Mouse (Mus musculus) forebrain, embryonic 10.5 days (tissue): ENCODE data around the gene Eprs. TPM values are rescaled to one million over a fixed set of nuclear protein-coding genes. Genes with fewer than 3 reads are reported as not detected.

Experiments
- DNase-seq: peaks from one replicate; pipeline ENCODE4 v3.0.0-alpha.2; 2017; ENCODE audit warnings: low spot score; ENCODE audit errors: extremely low spot score
- H3K27ac ChIP-seq: fragments of 300-500 bp; sonication (generic); 2 replicates; pipeline ENCODE4 v1.5.1; 2016; ENCODE audit warnings: mild to moderate bottlenecking
- H3K27me3 ChIP-seq: fragments of 300-500 bp; sonication (generic); 2 replicates; pipeline ENCODE4 v1.6.1; 2016; ENCODE audit warnings: mild to moderate bottlenecking; ENCODE audit not compliant: poor library complexity, severe bottlenecking
- H3K36me3 ChIP-seq: fragments of 300-500 bp; sonication (generic); replicated peaks from 2 replicates; pipeline ENCODE4 v1.6.1; 2016; ENCODE audit warnings: mild to moderate bottlenecking, moderate library complexity
- H3K4me1 ChIP-seq: fragments of 300-500 bp; sonication (generic); 2 replicates; pipeline ENCODE4 v1.6.1; 2016
- H3K4me3 ChIP-seq: fragments of 300-500 bp; sonication (generic); 2 replicates; pipeline ENCODE4 v1.5.1; 2016; ENCODE audit warnings: mild to moderate bottlenecking, moderate library complexity
- H3K9me3 ChIP-seq: fragments of 300-500 bp; sonication (generic); 2 replicates; pipeline ENCODE4 v1.6.1; 2016; ENCODE audit warnings: mild to moderate bottlenecking, moderate library complexity
- WGBS: fragments of 180-500 bp; shearing (Covaris S2); methylation state at CpG from one replicate; pipeline ENCODE4 v1.1.7; 2016; 5-methylcytosine and 5-hydroxymethylcytosine counted together
- polyA plus RNA-seq: library from polyadenylated mRNA; unstranded; fragments of >200 nt; fragmentation: Nextera tagmentation; extraction: Ambion mirVana; gene quantifications from 2 replicates; pipeline ENCODE4 v1.2.1, GENCODE M21; 2016

Gene Eprs
- polyA plus RNA-seq, 1 experiment from 2014 or later: 166 TPM

DNA sequence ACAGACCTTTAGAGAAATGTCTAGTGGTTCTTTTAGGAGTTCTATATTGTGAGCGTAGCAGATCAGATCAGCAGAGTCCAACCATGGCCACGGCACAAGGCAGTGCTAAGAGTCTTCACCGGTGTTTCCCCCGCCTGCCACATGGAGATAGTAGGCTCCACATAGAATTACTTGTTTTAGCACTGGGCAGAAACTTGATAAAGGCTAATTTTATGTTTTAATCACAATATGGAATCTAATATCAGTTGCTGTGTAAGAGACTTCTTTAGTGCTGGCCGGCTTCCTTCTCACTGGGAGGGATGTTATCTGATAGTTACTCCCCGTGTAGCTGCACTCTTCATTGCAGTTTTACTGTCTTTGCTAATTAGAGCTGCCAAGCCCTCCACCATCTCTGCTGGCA is 70.3 kb downstream of the Eprs start:
- no peak overlapping the region for H3K27ac ChIP-seq
- WGBS: 81% methylated on average over 6 of the region's 6 CpGs

DNA sequence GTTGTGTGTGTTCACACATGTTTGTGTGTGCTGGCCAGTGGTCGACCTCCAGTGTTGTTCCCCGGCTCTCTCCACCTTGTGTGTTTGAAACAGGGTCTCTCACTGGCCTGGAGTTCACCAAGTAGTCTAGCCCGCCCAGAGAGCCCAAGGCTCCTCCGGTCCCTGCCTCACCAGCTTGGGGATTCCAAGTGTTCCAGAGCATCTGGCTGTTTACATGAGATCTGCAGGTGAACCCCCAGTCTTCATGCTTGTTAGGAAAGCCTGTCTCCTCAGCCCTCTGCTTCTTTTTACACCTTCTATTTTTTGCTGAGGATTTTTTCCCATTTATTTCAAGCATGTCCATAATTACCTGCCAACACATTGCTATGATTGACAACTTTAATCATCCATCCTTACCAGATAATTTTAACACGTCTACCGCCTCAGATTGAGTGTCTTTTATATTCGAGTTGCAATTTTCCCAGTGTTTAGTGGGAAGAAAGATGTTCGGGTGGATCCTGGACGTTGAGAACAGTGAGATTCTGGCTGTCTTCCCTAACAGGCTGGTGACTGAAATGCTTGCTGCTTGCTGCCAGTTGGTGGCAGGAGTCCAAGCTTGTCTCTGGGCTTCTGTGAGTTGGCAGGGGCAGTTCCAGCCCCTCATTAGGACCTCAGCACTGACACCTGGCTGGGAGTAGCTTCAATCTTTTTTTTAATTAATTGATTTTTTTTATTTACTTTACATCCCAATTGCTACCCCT is 76.2 kb downstream of the Eprs start:
- WGBS: 75% methylated on average over 9 of the region's 9 CpGs
- DNase-seq: no peak
- peaks cover 11% of the 10 kb centered on the region for H3K4me1 ChIP-seq
- no peaks in the 10 kb centered on the region for H3K36me3 ChIP-seq
- no peaks in the 10 kb centered on the region for H3K27me3 ChIP-seq
- H3K9me3 ChIP-seq: no peaks in the 10 kb centered on the region
- H3K27ac ChIP-seq: no peak overlapping the region
- no peak overlapping the region for H3K4me3 ChIP-seq

More for the DNA sequence above, 70.3 kb downstream of the Eprs start:
- H3K36me3 ChIP-seq: peaks cover 23% of the 10 kb centered on the region
- no peaks in the 10 kb centered on the region for H3K27me3 ChIP-seq
- no peak for DNase-seq
- no peaks in the 10 kb centered on the region for H3K9me3 ChIP-seq
- H3K4me1 ChIP-seq: no peaks in the 10 kb centered on the region
- H3K4me3 ChIP-seq: no peak overlapping the region

DNA sequence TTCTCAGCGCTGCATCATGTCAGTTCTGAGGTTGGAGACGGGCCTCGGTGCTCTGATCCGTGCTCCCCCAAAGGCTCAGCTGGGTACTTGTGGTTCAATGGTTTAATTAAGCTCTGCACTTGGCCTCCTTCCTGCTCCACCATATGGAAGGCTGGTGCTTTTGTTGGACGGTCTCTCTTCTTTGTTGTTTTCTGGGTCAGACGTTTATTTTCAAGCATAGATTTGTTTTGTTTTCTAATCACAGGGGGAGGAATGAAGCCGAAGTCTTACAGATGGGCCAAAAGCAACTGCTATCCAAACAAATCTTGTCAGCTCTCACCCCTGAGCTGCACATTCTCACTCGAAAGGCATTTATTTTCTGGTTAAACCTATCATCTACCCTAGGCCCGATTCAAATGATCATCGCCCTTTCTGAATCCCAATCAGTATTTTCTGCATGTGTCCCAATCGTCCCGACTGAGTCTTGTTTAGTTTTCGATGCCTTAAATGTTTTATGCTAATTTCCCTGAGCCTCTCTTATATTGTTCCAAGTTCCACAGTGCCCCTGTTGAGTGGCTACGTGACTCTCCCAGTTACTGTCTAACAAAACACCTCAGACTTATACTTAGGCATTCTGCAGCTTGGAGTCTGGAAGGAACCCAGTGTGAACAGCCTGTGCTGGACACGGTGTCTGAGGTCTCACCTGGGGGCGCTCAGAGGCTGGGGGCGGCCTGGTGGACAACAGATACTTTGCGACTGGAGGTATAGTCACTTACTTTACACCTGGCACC is 79.0 kb downstream of the Eprs start:
- Histone ChIP-seq H3K4me3 (no peak overlapping the region), H3K9me3 (no peaks in the 10 kb centered on the region), H3K4me1 (peaks cover 11% of the 10 kb centered on the region), H3K36me3 (no peaks in the 10 kb centered on the region), H3K27me3 (no peaks in the 10 kb centered on the region), H3K27ac (peak overlapping the region; percentile 5; the same call in 1 of the 2 replicates)
- no peak for DNase-seq
- WGBS: 75% methylated on average over 18 of the region's 18 CpGs

DNA sequence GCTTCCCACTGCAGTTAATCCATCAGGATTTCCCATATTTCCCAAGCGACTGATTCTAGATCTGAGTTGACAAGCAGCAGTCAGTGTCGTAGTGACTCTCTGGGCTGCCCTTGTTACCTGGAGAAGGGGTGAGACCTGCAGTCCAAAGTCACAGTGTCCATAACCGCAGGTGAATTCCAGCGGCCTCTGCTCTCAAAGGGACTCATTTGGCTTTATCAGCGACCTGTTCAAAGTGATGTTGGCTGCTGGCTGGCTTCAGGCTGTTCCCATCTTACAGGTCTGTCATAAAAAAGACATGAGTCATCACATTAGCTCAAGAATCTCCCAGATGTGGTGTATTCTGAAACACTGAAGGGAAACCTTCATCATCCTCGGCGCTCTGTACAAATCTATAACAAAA is 86.1 kb downstream of the Eprs start:
- Histone ChIP-seq H3K36me3 (no peaks in the 10 kb centered on the region), H3K27me3 (peaks cover 14% of the 10 kb centered on the region), H3K4me3 (no peak overlapping the region), H3K4me1 (no peaks in the 10 kb centered on the region), H3K9me3 (no peaks in the 10 kb centered on the region), H3K27ac (no peak overlapping the region)
- 87% methylated on average over 7 of the region's 7 CpGs for WGBS
- no peak for DNase-seq

DNA sequence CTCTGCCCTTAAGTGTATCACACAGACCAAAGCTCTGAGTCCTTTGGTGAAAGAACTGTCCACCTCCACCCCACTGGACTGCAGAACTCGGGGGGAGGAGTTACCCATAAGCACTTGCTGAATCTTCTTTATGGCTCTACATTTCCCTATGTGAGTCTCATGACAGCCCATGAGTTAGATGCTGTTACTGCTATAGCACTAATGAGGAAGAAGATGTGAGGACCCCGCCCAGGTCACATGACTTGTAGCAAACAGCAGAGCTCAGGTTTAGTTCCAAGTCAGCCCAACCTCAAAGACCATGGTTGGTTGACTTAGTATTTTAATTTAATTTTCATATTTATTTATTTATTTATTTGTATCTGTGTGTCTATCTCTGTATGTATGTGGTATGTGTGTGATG is 86.9 kb downstream of the Eprs start:
- 79% methylated on average over 2 of the region's 2 CpGs for WGBS
- no peak for DNase-seq
- Histone ChIP-seq H3K4me3 (no peak overlapping the region), H3K36me3 (no peaks in the 10 kb centered on the region), H3K27ac (no peak overlapping the region), H3K4me1 (peaks cover 7% of the 10 kb centered on the region), H3K27me3 (peaks cover 22% of the 10 kb centered on the region), H3K9me3 (no peaks in the 10 kb centered on the region)

DNA sequence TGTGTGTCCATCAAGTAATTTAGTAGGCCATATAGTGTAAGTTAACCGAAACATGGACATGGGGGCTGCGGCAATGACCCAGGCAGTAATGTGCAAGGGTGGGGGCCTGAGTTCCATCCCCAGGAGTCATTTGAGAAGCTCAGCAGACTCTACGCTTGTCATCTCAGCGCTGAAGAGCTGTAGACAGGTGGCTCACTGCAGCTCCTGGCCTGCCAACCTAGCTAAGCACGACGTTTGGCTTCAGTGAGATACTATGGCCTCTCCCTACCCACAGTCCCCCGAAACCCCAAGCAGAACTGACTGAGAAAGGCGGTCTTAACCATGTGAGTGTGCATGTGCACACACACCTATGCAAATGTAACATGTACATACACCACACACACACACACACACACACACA is 88.2 kb downstream of the Eprs start:
- Histone ChIP-seq H3K27ac (peak overlapping the region; percentile 48), H3K4me1 (peaks cover 19% of the 10 kb centered on the region), H3K9me3 (no peaks in the 10 kb centered on the region), H3K27me3 (peaks cover 36% of the 10 kb centered on the region), H3K36me3 (no peaks in the 10 kb centered on the region), H3K4me3 (no peak overlapping the region)
- DNase-seq: no peak
- 86% methylated on average over 8 of the region's 8 CpGs for WGBS

DNA sequence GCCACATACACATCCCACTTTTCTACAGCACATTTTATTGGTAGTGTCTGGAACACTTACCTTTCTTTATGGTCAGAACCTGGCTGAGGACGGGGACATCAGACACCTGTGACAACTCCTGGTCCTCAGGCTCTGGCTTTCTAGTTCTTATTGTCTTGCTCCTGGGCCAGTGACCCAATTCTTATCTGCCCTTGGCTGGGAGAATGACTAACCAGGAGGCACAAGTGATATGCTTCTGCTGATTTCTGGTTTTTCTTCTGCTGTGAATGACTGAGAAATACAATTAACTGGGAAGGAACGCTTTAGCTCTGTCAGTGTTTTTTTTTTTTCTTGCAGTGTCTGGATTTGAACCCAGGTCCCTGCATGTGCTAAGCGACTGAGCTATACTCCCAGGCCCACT is 88.7 kb downstream of the Eprs start:
- Histone ChIP-seq H3K4me1 (peaks cover 19% of the 10 kb centered on the region), H3K27me3 (peaks cover 40% of the 10 kb centered on the region), H3K4me3 (no peak overlapping the region), H3K36me3 (no peaks in the 10 kb centered on the region), H3K27ac (peak overlapping the region; percentile 48), H3K9me3 (no peaks in the 10 kb centered on the region)
- DNase-seq: no peak
- WGBS: 87% methylated on average over 3 of the region's 3 CpGs

DNA sequence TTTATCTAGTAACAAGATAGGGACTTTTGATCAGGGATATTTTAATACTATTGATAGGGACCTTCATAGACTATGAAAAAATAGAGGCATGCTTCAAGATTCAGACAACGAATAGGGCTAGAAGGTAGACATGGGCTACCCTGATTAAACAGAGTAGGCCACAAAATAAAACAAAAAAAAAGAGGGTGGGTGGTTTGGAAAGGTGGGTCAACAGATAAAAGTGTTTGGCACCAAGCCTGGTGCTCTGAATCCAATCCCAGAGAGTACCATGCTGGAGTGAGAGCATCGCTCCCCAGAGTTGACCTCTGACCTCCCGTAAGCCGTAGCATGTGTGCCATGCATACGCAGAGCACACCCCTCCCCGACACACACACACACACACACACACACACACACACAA is 89.6 kb downstream of the Eprs start:
- Histone ChIP-seq H3K36me3 (no peaks in the 10 kb centered on the region), H3K9me3 (no peaks in the 10 kb centered on the region), H3K27me3 (peaks cover 50% of the 10 kb centered on the region), H3K4me1 (peaks cover 19% of the 10 kb centered on the region), H3K27ac (no peak overlapping the region), H3K4me3 (no peak overlapping the region)
- DNase-seq: no peak
- 85% methylated on average over 6 of the region's 6 CpGs for WGBS

DNA sequence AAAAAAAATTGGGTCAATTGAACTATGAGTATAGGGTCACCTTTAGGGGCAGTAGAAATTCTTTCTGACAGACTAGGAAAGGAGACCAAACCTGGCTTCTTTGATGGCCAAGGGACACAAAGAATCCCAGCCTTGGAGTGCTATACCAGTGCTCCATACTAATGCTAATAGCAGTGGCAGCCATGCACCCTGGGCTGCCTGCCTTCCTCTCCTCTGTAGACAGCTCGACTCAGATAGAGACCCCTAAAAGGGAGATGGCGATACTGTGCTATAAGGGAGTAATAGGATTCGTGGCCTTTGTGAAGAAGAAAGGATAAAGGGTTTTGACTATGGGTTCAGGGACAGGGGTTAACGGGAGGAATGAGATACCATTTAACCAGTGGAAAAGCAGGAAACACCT is 91.3 kb downstream of the Eprs start:
- peaks cover 51% of the 10 kb centered on the region for H3K27me3 ChIP-seq
- peak overlapping the region; percentile 85; the same call in 1 of the 2 replicates for H3K27ac ChIP-seq
- 41% methylated on average over 4 of the region's 4 CpGs for WGBS
- H3K9me3 ChIP-seq: no peaks in the 10 kb centered on the region
- no peaks in the 10 kb centered on the region for H3K36me3 ChIP-seq
- DNase-seq: no peak
- peak overlapping the region; percentile 71 for H3K4me3 ChIP-seq
- H3K4me1 ChIP-seq: peaks cover 19% of the 10 kb centered on the region

DNA sequence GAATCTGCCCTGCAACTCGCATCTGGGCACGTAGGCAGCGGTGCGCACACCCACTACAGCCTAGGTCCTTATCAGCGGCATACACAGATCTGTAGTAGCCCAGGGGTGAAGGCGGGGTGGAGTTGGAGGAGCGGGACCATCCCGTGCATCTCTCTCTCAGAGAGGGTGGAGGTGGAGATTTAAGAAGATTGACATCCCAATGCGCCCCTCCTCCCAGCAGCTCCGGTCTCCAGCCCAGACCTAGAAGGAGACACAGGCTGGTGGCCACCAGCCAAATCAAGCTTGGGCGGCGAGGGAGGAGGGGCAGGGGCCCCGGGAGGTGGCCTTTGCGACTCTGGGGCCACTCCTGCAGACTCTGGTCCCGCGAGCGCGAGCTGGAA is 91.7 kb downstream of the Eprs start, which contains the start of gene Slc30a10:
TSS of gene Slc30a10 (plus strand) at position 274 of the 380 bp plus-strand sequence.
- Histone ChIP-seq H3K36me3 (no peaks in the 10 kb centered on the region), H3K27ac (peak within 1 kb of the TSS; percentile 85), H3K4me3 (peak within 1 kb of the TSS; percentile 71), H3K4me1 (peaks cover 19% of the 10 kb centered on the region), H3K27me3 (peaks cover 51% of the 10 kb centered on the region), H3K9me3 (no peaks in the 10 kb centered on the region)
- DNase-seq: peak; percentile 59
- WGBS: 3% methylated on average over 18 of the region's 18 CpGs

DNA sequence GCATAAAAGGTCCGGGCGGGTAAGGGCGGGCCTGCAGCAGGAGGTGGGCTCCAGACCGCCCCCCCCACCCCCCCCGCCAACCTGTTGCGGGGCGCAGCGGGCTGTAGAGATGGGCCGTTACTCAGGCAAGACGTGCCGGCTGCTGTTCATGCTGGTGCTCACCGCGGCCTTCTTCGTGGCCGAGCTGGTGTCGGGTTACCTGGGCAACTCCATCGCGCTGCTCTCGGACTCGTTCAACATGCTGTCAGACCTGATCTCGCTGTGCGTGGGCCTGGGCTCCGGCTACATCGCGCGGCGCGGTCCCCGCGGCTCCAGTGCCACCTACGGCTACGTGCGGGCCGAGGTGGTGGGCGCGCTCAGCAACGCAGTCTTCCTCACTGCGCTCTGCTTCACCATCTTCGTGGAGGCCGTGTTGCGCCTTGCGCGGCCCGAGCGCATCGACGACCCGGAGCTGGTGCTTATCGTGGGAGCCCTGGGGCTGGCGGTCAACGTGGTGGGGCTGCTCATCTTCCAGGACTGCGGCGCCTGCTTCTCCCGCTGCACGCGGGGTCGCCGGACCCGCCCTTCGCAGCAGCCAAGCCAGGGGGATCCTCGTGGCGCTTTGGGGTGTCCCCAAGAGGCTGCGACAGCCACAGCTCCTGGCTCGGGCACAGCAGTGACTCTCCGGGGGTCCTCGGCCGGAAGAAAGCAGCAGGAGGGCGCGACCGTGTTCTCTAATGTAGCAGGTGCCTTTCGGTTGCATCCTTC is 92.3 kb downstream of the Eprs start:
- peaks cover 51% of the 10 kb centered on the region for H3K27me3 ChIP-seq
- peaks cover 19% of the 10 kb centered on the region for H3K4me1 ChIP-seq
- peak; percentile 70 for DNase-seq
- H3K27ac ChIP-seq: peak overlapping the region; percentile 85
- no peaks in the 10 kb centered on the region for H3K36me3 ChIP-seq
- peak overlapping the region; percentile 71 for H3K4me3 ChIP-seq
- H3K9me3 ChIP-seq: no peaks in the 10 kb centered on the region
- WGBS: under 1% methylated on average over 70 of the region's 71 CpGs

DNA sequence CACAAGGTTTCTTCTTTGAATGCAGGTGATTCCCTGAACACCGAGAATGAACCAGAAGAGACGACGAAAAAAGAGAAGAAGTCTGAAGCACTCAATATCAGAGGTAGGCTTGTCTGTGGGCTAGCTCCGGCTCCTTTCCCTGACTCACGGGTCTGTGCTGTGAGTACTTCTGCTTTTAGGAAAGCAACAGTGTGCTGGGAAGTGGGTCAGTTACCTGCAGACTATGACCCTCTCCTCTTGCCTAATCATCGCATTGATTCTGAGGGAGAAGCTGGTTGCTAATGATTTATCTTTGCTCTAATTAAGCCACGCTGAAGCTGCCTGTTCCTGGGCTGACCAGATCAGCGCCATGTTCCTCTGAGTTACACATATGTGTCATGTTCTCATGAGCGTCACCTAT is 93.5 kb downstream of the Eprs start:
- no peak for DNase-seq
- Histone ChIP-seq H3K4me3 (peak overlapping the region; percentile 71), H3K27me3 (peaks cover 51% of the 10 kb centered on the region), H3K36me3 (no peaks in the 10 kb centered on the region), H3K9me3 (no peaks in the 10 kb centered on the region), H3K4me1 (peaks cover 19% of the 10 kb centered on the region), H3K27ac (0 out of 2 replicates have a peak overlapping the region, but pooled peaks have one; percentile 85)
- WGBS: 87% methylated on average over 9 of the region's 9 CpGs
